Mouse (Mus musculus): ENCODE results near the gene Notum.
"Not testable (repeated sequence)": the region's sequence is repeated elsewhere in the genome, so short reads cannot be mapped to it uniquely, and the experiment has no call there.

The Notum gene

DNA sequence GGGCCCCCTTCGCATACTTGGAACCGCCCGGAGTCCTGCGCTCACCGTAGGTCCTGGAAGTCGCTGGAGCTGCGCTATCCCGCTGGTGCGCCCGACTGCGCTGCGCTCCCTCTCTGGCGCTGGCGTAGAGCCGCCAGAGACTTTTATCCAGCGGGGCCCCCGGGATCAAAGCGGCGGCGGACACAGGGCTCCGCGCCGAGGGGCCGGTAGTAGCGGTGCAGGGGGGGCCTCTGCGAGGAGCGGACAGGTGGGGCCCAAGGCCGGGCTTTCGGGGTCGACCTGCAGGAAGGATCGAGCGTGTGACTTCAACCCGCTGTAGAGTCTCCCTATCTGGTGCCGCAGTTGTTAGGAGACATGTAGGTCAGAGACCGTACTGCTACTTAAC is at the start of gene Notum:
Gene Notum (minus strand): TSS at position 100 of the 385 bp plus-strand sequence.
- no peak for DNase-seq (ENCODE audit: low spot score in 2 of 2)

DNA sequence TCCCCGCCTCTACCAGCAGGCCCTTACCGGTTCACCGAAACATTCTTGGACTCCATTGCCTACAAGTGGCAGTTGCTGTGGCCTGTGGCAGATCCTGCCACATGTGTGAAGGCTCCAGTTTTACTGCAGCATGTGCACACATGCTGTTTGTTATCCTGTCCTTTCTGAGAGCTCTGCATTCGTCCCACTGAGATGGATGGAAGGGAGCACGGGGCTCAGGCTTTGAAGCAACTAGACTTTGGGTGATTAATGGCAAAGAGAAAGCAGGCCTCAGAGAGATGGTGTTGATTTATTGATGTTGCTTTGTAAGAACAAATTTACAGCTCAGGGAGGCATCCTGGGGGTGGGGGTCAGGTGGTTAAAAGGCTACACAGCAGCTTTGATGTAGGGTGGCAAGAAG is 49.7 kb upstream of the Notum start:
- no peak for DNase-seq (ENCODE audit: low spot score in 2 of 2)

DNA sequence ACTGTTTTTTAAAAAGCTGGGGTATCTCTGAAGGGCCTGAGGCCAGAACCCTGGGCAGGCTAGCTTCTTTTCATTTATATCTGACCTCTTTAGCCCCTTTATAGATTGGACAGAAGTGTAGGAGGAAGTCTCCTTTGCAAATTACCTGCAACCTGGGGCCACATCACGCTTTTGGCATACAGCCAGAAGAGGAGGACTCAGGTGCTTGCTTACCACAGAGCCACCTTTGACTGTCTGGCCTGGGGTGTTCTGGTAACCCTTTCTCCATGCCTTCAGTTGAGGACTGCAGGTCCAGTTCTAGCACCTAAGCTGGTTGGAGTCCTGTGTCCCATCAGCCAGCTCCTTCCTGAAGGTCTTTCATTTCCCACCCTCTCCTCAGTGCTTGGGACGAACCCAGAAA is 48.6 kb upstream of the Notum start:
- DNase-seq (ENCODE audit: low spot score in 2 of 2) = no peak

DNA sequence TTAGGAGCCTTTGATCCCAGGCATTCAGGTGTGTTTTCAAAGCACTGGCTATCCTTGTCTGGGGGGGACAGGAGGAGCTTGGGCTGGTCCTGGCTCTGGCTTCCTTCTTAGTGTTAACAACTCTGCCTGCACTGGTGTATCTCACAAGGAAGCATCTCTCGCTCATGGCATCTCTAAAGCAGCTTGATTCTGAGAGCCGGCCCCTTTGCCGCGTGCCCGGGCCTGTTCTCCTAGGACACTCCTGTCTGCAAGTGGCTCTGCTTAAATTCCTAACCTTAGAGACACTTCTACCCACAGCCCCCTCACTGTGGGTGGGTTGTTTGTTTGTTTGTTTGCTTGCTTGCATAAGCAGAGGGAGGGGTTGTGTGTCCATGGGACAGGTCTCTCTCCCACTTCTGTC is 47.0 kb upstream of the Notum start:
- no peak for DNase-seq (ENCODE audit: low spot score in 2 of 2)

DNA sequence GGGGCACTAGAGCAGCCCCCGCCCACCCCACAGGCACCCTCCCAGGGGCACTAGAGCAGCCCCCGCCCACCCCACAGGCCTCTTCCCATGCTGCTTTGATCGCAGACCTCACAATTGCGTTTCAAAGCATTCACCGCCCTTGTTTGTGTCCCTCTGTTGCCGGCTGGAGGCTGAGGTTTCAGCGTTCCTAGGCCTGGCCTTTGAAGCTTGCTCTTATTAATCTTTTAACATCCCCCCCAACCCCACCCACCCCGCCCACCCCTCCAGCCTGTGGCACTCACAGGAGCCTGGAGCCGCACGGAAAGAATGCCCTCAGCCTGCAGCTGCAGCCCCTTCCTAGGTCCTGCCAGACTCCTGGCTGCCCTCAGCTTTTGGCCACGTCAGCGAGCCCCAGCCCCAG is 46.2 kb upstream of the Notum start:
- no peak for DNase-seq (ENCODE audit: low spot score in 2 of 2)

DNA sequence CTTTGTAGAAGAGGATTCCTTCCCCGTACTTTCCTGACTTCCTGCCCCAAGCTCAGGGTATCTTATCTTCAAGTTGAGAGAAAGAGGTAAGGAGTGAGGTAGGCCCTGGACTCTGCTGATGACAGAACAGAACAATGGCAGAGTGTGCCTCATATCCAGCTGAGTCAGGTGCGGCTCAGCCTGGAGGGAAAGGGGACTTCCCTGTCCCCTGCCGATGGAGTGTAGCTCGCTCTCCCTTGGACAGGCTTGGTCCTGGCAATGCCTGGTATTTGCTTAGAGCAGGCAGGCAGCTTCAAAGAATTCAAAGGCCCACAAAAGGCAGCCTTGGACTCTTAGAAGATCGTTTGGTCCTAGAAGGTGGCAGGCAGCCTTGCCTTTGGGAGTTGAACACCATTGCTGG is 45.1 kb upstream of the Notum start:
- DNase-seq (ENCODE audit: low spot score in 2 of 2) = no peak

DNA sequence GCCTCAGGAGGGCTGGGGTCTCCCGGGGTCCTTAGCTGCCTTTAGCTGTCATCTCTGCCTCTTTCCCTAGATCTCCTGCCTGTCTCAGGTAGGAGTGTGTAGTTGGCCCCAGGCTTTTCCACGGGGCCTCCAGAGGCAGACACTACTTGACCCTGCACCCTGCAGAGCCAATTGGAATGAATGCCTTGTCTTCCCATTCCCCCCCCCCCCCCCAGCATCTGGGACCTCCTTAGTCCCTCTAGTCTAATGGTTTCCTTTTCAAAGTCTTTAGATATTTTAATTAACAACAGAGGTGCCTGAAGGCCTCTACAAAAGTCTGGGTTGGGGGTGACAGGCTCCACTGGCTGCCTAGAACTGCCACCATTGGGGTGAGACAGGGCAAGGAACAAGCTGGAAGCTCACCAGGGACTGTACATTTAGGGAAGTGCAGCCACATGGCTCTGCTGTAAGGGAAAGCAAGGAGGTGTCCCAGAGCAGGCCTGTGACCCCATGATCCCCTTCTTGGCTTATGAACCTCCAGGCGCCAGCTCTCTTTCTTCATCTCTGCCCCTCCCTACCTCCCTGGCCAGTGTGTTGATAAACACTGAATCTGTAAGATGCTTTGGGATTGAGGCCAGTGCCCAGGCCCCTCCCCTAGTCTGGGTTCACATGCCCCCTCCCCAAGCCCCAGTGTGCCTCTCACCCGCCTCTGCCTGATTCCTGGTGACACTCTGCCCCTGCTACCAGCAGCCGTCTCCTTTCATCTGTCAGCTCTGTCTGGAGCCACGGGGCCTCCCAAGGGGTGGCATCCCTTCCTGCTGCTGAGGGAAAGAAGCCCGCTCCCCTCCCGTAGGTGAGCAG is 43.7 kb upstream of the Notum start:
- DNase-seq (ENCODE audit: low spot score in 2 of 2) = no peak

DNA sequence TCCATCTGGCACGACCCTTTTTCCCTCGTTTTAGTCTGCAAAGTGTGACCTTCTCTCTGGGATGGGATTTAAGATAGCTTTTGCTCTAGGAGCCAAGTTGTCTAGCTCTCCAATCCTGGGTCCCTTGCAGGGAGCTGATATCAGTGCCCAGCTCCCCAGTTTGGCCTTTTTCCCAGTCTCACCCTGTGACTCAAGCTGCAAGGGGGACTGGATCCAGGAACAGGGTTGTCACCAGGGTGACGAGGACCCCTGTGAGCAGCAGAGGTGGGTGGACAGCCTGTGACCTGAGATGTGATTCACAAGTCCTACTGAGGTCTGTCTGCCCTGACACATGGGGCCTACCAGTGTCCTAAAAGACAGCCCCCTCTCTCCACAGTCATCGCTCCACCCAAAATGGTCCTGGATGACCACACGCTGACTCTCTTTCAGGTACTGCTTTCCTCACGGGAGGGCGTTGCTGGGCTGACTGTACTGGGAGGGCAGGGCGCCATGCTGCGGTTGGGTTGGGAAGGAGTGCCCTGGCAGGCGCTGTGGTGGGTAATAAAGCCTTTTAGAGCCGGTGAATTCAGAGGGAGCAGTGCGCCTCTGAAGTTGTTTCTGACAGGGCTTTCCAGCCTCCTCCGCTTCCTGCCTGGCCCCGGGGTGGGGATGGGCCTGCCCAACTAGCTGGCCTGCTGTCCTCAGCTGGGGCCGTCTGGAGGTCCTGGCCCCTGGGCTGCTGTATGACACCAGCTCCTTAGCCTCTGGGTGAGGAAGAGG is 42.9 kb upstream of the Notum start:
- no peak for DNase-seq (ENCODE audit: low spot score in 2 of 2)

DNA sequence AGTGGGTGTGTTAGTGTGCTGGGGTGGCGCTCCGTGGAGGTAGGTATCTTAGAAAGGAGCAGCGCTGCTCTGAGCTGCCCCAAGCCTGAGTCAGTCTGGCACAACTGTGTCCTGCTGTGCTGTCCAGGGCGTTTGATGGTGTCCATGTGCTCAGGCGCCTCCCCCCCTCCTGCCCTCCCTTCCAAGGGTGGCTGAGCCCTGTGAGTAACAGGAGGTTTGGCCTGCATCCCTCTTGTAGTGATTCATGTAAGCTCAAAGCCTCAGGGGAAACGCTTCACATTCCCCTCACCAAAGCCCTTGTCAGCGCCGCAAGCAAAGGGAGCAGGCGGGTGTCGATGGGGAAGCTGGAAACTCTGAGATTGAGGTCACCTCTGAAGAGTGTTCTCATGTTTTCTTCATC is 36.8 kb upstream of the Notum start:
- DNase-seq (ENCODE audit: low spot score in 2 of 2) = no peak

DNA sequence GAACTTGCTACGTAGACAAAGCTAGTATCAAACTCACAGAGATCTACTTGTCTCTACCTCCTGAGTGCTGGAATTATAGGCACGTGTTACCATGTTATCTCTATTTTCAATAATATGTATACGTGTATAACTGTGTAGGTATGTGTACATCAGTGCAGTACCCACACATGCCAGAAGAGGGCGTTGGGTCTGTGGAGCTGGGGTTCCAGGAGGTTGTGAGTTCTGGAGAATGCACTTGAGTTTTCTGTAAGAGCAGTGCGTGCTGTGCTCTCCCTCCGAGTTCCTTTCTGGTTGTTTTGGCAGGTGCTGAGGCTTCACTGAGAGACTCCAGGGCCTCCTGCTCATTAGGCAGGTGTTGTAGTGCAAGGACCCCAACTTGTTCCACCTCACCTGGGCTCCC is 35.6 kb upstream of the Notum start:
- DNase-seq (ENCODE audit: low spot score in 2 of 2) = no peak

DNA sequence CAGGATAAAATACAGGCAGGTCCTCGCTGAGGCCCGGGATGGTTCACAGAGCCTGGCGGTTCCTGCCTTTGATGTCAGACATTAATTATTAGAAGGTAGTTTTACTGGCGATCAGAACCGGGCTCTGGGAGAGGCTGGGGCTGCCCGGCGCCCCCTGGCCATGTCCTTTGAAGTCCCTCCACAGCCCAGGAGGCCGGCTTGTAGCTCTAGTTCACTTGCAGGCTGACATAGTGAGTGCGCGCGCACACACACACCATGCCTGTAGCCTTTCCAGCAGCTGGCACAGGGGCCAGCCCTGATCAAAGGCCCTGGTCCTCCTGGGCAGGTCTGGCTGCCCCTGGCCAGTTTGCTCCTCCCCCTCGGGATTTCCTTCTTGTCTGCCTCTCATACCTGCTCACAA is 34.7 kb upstream of the Notum start:
- DNase-seq (ENCODE audit: low spot score in 2 of 2) = no peak

DNA sequence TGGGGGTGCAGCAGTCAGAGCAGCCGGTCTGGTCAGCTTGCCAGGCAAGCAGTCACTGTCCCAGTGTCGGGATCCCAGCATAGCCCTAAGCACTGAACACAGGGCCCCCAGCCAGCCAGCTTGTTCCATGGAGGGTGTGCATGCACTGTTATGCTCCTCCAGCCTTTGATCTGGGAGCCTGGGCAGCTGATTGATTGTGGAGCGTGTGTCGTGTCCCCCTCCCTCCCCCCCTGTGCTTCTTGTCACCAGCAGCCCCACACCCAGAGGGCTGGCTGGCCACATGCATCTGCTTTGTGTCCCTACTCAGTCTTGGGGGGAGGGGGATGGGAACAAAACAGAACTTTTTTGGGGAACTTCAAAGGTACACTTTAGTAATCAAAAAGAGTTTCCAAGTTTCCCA is 34.2 kb upstream of the Notum start:
- DNase-seq (ENCODE audit: low spot score in 2 of 2) = no peak

DNA sequence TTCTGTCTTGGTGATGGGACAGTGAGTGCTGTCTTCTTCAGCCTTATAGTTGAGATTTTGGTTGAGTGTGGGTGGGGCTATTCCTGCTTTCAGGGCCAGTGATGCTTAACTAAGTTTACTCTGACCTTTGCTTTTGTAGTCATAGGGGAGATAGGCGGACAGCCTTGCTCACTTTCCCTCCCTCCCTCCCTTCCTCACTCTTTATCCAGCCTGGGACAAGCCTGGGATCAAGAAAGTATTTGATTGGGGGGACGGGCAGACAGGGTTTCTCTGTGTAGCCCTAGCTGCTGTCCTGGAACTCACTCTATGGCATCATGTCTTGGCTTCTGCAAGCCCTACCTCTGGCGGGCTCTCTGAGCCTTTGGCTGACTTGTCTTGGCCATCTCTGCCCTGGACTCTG is 32.5 kb upstream of the Notum start:
- no peak for DNase-seq (ENCODE audit: low spot score in 2 of 2)

DNA sequence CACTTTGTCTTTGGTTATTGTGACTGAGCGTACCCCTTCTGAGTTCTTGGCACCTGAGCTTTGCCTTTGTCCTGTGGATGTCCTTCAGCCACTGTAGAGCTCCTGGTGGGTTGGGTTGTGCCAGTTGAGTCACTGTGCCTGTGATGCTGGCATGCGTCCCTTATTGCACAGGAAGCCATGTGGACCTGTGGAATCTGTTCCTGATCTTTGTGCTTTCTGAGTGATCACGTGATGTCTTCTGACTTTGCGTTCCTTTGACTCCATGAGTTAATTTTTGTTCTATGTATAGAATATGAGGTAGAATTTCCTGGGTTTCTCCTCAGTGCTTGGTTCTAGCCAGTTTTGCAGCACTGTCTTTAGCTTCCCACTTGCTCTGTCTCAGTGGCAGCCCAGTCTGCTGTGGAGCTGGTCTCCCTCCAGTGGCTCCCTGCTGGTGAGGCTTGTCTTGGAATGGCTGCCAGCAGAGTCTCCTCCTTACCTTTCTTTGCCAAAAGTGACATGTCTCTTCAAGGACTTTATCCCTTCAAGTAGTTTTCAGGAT is 31.6 kb upstream of the Notum start:
- DNase-seq (ENCODE audit: low spot score in 2 of 2) = no peak

DNA sequence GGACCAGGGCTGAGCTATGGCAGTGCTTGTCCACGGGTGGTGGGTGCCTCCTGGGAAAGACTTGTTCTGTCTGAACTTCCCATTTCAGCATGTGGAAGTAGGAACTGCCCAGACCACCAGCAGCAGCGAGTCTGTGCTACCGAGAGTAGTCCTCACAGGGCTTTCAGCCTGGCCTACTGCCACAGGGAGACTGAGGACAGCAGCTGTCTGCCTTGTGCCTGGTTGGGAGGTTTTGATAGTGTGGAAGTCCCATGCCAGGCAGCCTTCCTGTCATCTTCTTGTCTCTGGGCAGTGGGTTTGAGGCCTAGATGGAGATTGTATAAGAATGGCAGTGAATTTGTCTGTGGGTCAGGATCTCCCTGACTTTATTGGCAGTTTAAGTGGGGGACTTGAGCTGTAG is 28.4 kb upstream of the Notum start:
- no peak for DNase-seq (ENCODE audit: low spot score in 2 of 2)

DNA sequence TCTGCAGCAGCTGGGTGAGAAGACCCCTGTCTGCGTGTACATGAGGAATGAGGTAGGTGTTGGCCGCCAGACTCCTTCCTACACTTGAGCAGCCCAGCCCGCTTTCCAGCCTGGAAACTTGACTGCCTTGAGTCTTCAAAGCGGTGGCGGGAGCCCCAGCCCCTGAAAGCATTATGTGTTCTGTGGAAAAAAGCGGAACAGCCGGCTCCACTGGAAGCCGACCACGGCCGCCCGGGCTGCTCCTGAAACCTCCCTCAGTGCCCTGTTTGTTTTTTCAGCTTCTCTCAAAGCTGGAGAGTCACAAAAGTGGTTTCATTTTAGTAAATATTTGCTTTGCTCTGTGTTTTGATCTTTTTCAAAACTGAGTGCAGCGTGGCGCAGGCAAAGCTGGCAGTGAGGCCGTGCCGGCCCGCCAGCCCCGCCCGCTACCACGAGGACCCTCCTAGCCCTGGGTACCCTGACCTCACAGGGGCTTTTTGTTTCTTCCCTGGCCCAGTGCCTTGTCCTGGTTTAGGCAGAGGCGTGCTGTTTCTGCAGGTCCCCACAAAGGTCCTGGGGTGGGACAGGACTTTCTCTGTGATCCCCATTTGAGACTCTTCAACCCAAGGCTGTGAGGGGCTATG is 25.8 kb upstream of the Notum start:
- no peak for DNase-seq (ENCODE audit: low spot score in 2 of 2)

DNA sequence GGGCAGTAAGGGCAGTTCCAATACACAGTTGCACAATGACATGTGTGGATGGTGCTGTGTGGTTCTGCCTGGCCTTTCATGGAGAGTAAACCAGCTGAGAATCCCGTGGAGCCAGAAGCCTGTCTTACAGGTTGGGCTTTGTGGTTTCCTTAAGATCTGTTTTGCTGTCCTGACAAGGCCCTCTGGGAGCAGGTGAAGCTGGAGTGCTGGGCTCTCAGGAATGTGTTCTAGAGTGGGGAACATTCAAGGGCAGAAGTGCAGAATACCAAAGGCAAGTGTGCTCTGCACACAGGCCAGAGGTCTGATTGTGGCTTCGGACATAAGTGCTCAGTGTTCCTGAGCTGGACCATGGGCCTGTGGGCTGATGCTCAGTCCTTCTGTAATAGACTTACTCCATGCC is 23.7 kb upstream of the Notum start:
- no peak for DNase-seq (ENCODE audit: low spot score in 2 of 2)

DNA sequence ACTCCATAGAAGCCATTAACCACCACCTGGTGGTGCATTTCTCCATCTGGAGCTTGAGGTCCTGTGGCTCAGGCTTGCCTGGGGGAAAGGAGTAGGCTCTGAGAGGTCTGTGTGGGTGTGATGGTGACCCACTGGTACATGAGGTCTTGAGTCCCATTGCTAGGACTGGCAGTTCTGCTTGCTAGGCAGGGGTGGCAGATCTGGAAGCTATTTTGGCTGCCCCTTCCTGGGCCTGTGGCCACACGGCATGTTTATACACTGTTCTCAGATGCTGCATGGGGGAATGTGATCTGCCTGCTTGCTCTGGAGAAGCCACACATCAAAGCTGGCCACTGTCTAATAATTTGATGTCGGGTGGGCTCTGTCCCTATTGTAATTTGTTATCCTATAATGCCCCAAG is 23.1 kb upstream of the Notum start:
- DNase-seq (ENCODE audit: low spot score in 2 of 2) = no peak

DNA sequence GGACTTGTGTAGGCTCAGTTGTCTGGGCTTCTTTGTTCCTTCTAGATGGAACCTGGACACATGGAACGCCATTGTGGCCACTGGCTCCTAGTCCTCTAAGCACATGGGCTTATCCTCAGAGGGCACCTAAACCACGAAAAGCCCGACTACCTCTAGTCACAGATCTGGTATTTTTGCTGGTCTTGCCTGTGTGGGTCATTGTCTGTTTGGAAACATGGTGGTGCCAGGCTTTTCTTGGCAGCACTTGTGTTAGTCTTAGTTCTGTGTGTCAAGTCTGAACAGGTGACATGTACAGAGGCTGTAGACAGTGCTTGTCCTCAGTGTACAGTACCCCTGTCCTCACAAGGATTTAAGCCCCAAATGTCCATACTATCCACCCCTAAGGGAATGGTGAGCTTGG is 22.6 kb upstream of the Notum start:
- DNase-seq (ENCODE audit: low spot score in 2 of 2) = no peak

DNA sequence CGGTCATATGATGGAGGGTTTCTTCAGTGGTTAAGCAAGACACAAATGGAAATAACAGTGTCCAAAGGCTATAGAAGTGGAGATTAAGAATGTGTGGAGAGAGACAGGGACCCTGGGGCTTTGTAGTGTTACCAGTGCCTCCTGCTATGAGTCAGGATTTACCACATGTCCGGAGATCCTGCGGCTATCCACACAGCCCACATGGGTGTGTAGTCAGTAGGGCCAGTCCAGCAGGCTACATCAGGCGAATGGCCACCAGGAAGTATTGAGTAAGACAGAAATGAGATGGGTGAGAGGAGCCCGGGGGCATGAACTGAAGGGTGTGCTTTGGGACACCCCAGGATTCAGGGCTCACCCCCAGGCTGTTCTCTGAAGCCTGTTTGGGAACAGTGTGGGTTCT is 21.7 kb upstream of the Notum start:
- DNase-seq (ENCODE audit: low spot score in 2 of 2) = no peak

DNA sequence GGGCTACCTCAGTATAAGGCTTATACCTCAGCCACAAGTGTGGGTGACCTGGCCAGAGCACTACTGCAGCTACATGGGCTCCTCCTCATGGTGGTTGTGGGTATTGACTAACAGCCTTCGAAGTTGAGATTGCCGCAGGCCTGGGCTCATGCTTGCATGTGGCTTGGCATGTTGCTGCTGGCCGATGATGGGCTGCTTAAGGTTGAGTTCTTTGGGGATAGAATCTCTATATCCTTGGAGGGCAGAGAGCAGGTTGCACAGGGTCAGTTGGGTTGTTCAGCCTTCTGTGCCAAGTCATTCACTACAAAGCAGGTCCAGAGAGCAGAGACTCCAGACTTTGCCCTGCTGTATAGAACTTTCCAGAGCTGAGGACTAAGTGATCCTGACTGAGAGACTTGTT is 18.9 kb upstream of the Notum start:
- DNase-seq (ENCODE audit: low spot score in 2 of 2) = no peak

DNA sequence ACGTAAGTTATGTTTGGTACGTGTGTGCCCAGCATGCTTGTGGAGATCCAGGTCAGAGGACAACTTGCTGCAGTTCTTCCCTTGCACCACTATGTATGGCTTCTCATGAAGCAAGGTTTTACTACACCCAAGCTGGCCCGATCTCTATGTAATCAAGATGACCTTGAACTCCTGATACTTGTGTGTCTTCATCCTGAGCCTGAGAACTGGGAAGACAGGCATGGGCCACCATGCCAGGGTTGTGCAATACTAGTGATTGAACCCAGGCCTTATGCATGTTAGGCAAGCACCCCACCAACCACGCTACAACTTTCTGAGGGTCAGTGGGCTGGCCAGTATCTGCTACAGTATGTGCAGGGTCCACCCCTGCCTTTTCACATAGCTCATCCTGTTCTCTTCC is 16.0 kb upstream of the Notum start:
- no peak for DNase-seq (ENCODE audit: low spot score in 2 of 2)

DNA sequence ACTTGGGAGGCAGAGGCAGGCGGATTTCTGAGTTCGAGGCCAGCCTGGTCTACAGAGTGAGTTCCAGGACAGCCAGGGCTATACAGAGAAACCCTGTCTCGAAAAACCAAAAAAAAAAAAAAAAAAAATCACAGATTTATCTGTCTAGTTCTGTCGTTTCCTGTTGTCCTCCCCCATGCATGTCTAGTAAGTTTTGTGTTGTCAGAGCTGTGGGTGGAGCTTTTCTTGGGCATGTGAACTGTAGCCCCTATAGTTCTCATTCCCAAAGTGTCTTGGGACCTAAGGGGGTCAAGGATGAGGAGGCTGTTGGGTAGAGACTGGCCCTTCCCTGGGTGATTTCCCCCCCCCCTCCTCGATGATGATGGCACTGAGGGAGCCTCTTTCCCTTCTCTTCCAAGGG is 14.9 kb upstream of the Notum start:
- not testable (repeated sequence) for DNase-seq (ENCODE audit: low spot score in 2 of 2)
